Mouse (Mus musculus) myocyte (in vitro differentiated cells): ENCODE measurements around the gene Slc7a7.

Experiments
- MAX ChIP-seq: IDR thresholded peaks from one replicate; pipeline ENCODE4 v1.6.1; 2011; ENCODE audit warnings: low read depth, mild to moderate bottlenecking, control low read depth
- MYOD1 ChIP-seq, 3 experiments: IDR thresholded peaks; one replicate each; pipeline ENCODE4 v1.6.1; 2011; ENCODE audit warnings: control low read depth in 2 of 3, low read depth in 2 of 3, mild to moderate bottlenecking in 2 of 3, moderate library complexity in 1 of 3; ENCODE audit not compliant: insufficient read length in 2 of 3, control insufficient read depth in 1 of 3
- MYOG ChIP-seq, 3 experiments: IDR thresholded peaks; one replicate each; pipeline ENCODE4 v1.6.1; 2011; ENCODE audit warnings: control low read depth in 2 of 3, low read depth in 2 of 3, mild to moderate bottlenecking in 2 of 3; ENCODE audit not compliant: insufficient read length in 2 of 3, control insufficient read depth in 1 of 3, insufficient read depth in 1 of 3
- POLR2A ChIP-seq: IDR thresholded peaks from one replicate; pipeline ENCODE4 v1.6.1; 2011; ENCODE audit warnings: low read depth, mild to moderate bottlenecking, control low read depth, moderate library complexity; ENCODE audit not compliant: insufficient read length
- POLR2AphosphoS2 ChIP-seq: IDR thresholded peaks from one replicate; pipeline ENCODE4 v1.6.1; 2011; ENCODE audit warnings: low read depth, control low read depth; ENCODE audit not compliant: insufficient read length
- REST ChIP-seq: IDR thresholded peaks from one replicate; pipeline ENCODE4 v1.6.1; 2011; ENCODE audit warnings: mild to moderate bottlenecking, control low read depth, moderate library complexity; ENCODE audit not compliant: insufficient read depth, insufficient read length
- SRF ChIP-seq: IDR thresholded peaks from one replicate; pipeline ENCODE4 v1.6.1; 2011; ENCODE audit warnings: low read depth; ENCODE audit not compliant: control insufficient read depth, insufficient read length
- TCF12 ChIP-seq: IDR thresholded peaks from one replicate; pipeline ENCODE4 v1.6.1; 2011; ENCODE audit warnings: mild to moderate bottlenecking, control low read depth; ENCODE audit not compliant: poor library complexity, insufficient read depth, severe bottlenecking
- TCF3 ChIP-seq: IDR thresholded peaks from one replicate; pipeline ENCODE4 v1.6.1; 2011; ENCODE audit warnings: low read depth, control low read depth; ENCODE audit not compliant: insufficient read length

- no peak for TF ChIP-seq MAX
- TF ChIP-seq POLR2A: no peak
- no peak for TF ChIP-seq SRF
- TF ChIP-seq TCF3: no peak
- no peak for TF ChIP-seq TCF12
- TF ChIP-seq MYOG (IDR thresholded peaks at IDR 0.05; ENCODE audit: control insufficient read depth in 1 of 3, insufficient read depth in 1 of 3, insufficient read length in 2 of 3, low read depth in 2 of 3): no peak
- TF ChIP-seq MYOD1 (IDR thresholded peaks at IDR 0.05; ENCODE audit: control insufficient read depth in 1 of 3, insufficient read length in 2 of 3, low read depth in 2 of 3): no peak
- no peak for TF ChIP-seq POLR2AphosphoS2
- no peak for TF ChIP-seq REST
Observed at GRCm38 (mm10) chr14:54397872-54398527, 19.6 kb downstream of the Slc7a7 start.
